Mouse (Mus musculus) testis, adult 2 months (tissue): ENCODE measurements around the gene Vps53. TPM values are rescaled to one million over a fixed set of nuclear protein-coding genes. Genes with fewer than 3 reads are reported as not detected.

ENCODE experiments used
- H3K27ac ChIP-seq: fragments of 200-500 bp; 2 replicates; pipeline ENCODE4 v1.5.1; 2012; ENCODE audit warnings: low read depth, low read length; ENCODE audit not compliant: control insufficient read depth, insufficient read depth
- H3K27me3 ChIP-seq: fragments of 200-500 bp; 2 replicates; pipeline ENCODE4 v1.6.1; 2012; ENCODE audit warnings: mild to moderate bottlenecking, low read length, moderate library complexity; ENCODE audit not compliant: control insufficient read depth, insufficient read depth
- H3K36me3 ChIP-seq: fragments of 200-500 bp; 2 replicates; pipeline ENCODE4 v1.6.1; 2012; ENCODE audit warnings: mild to moderate bottlenecking, low read length; ENCODE audit not compliant: control insufficient read depth, insufficient read depth
- H3K4me1 ChIP-seq: fragments of 200-500 bp; 2 replicates; pipeline ENCODE4 v1.6.1; 2012; ENCODE audit warnings: low read length; ENCODE audit not compliant: control insufficient read depth, insufficient read depth
- H3K4me3 ChIP-seq: fragments of 200-500 bp; 2 replicates; pipeline ENCODE4 v1.5.1; 2012; ENCODE audit warnings: low read depth, mild to moderate bottlenecking, low read length, moderate library complexity, mixed read lengths; ENCODE audit not compliant: control insufficient read depth
- CTCF ChIP-seq: fragments of 200-500 bp; IDR thresholded peaks from 2 replicates; pipeline ENCODE4 v1.5.1; 2012; ENCODE audit warnings: low read depth, mild to moderate bottlenecking, inconsistent platforms, low read length, moderate library complexity; ENCODE audit not compliant: control insufficient read depth, insufficient read depth, insufficient replicate concordance
- POLR2A ChIP-seq: fragments of 200-500 bp; IDR thresholded peaks from 2 replicates; pipeline ENCODE4 v1.6.1; 2012; ENCODE audit warnings: low read depth, mild to moderate bottlenecking, inconsistent platforms, low read length, moderate library complexity; ENCODE audit not compliant: control insufficient read depth
- polyA plus RNA-seq: library from polyadenylated mRNA; depleted of rRNA; stranded (reverse); fragments of >200 nt; gene quantifications from 2 replicates; pipeline ENCODE4 v1.2.3, GENCODE M21; 2012

Vps53 gene
- polyA plus RNA-seq, 1 experiment, result 11.5 TPM

GRCm38 (mm10) chr11:76065521-76066095 lies 113.8 kb downstream of the Vps53 start:
- H3K27ac ChIP-seq, result no peak overlapping the region
- TF ChIP-seq CTCF (no peak), POLR2A (no peak)
- H3K36me3 ChIP-seq, result no peaks in the 10 kb centered on the region; the same call in 1 of the 2 replicates
- H3K4me1 ChIP-seq, result no peaks in the 10 kb centered on the region
- no peak overlapping the region for H3K4me3 ChIP-seq
- H3K27me3 ChIP-seq, result no peaks in the 10 kb centered on the region

DNA sequence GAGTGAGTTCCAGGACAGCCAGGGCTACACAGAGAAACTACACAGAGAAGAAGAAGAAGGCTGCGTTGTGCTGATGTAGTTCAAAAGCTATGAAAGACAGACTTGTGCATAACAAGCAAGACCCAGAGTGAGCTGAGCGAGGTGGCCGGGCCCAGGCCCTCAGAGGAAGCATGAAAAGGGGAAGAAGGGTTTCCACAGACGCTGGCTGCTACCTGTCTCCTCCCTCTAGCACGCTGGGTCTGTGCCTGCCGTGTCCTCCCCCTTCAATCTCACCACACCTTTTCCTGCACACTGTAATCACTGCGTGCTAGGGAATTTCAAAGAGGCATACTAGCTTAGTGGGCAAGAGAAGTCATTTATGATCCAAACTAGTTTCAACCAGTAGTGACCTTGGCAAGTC lies 115.0 kb downstream of the Vps53 start:
- H3K27ac ChIP-seq, result no peak overlapping the region
- no peak for TF ChIP-seq CTCF
- no peak for TF ChIP-seq POLR2A
- H3K4me1 ChIP-seq, result no peaks in the 10 kb centered on the region

GRCm38 (mm10) chr11:76060906-76061305 lies 118.5 kb downstream of the Vps53 start:
- Histone ChIP-seq H3K4me3 (no peak overlapping the region), H3K36me3 (no peaks in the 10 kb centered on the region), H3K27me3 (no peaks in the 10 kb centered on the region), H3K4me1 (no peaks in the 10 kb centered on the region), H3K27ac (no peak overlapping the region)
- TF ChIP-seq POLR2A (no peak), CTCF (no peak)

More for the DNA sequence above, 115.0 kb downstream of the Vps53 start:
- H3K36me3 ChIP-seq, result no peaks in the 10 kb centered on the region
- H3K27me3 ChIP-seq, result no peaks in the 10 kb centered on the region
- no peak overlapping the region for H3K4me3 ChIP-seq

- Histone ChIP-seq H3K36me3 (no peaks in the 10 kb centered on the region), H3K4me1 (no peaks in the 10 kb centered on the region), H3K4me3 (no peak overlapping the region), H3K27me3 (no peaks in the 10 kb centered on the region), H3K27ac (no peak overlapping the region)
- TF ChIP-seq CTCF, result no peak
- no peak for TF ChIP-seq POLR2A
Measured at GRCm38 (mm10) chr11:76059971-76060370, 119.5 kb downstream of the Vps53 start.

DNA sequence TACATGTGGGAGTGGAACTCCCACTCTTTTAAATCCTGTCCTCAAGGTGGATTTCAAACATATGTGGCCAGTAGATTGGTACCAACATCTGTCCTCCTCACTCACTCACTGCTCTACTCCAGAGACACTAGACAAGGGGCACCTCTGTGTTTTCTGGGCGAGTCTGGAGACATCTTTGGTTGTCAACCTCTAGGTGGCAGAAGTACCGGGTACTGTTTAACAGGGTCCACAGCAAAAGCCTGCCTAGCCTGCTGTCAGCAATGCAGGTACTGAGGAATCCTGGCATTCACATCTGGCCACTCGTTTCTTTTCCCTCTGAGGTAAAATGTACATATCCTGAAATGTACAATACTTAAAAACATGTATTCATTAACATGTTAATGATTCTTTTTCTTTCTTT lies 123.0 kb downstream of the Vps53 start:
- no peak overlapping the region for H3K4me3 ChIP-seq
- H3K4me1 ChIP-seq, result no peaks in the 10 kb centered on the region
- H3K27me3 ChIP-seq, result no peaks in the 10 kb centered on the region
- TF ChIP-seq CTCF (no peak), POLR2A (no peak)
- H3K36me3 ChIP-seq, result no peaks in the 10 kb centered on the region
- H3K27ac ChIP-seq, result no peak overlapping the region

DNA sequence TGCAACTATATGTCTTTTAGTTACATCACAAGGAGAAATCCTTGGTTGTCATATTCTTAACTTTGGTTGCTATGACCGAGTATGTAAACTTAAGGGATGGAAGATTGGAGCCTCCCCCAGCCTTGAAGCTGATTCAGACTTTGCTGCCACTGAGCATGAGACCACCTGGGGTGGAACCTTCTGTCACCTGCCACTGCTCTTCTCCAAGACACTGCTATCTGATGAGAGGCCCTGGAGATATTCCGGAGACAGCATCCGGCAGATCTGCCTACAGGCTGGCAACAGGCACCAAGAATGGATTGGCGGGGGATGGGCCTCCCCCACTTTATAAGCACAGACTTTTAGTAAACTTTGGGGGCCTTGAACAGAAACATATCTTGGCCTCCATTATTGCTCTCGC lies 127.0 kb downstream of the Vps53 start:
- H3K36me3 ChIP-seq, result no peaks in the 10 kb centered on the region
- H3K27ac ChIP-seq, result no peak overlapping the region
- H3K27me3 ChIP-seq, result no peaks in the 10 kb centered on the region
- H3K4me1 ChIP-seq, result no peaks in the 10 kb centered on the region
- H3K4me3 ChIP-seq, result no peak overlapping the region
- TF ChIP-seq CTCF (no peak), POLR2A (no peak)

GRCm38 (mm10) chr11:76050967-76051512 lies 128.4 kb downstream of the Vps53 start:
- H3K4me1 ChIP-seq, result no peaks in the 10 kb centered on the region
- no peak overlapping the region for H3K27ac ChIP-seq
- no peak overlapping the region for H3K4me3 ChIP-seq
- H3K36me3 ChIP-seq, result no peaks in the 10 kb centered on the region
- H3K27me3 ChIP-seq, result no peaks in the 10 kb centered on the region
- TF ChIP-seq POLR2A (no peak), CTCF (no peak)
